ENCODE assay signal across 8 mouse cellular contexts in genomic region chrX:164076040-164076775, GRCm38 (mm10). TPM values are rescaled to one million over a fixed set of nuclear protein-coding genes. Genes with fewer than 3 reads are reported as not detected.
A peak's percentile ranks its signal among the peaks of the same experiment; 100 is the strongest.
DNase-seq lines count a peak whose midpoint lies in the region; ATAC-seq and TF ChIP-seq lines count a peak whose summit lies in the region.

Gene Siah1b (minus strand): TSS chrX:164076493.

- H3K27me3 ChIP-seq in G1E (ENCODE audit: insufficient read depth, low read length) = no peaks in the 10 kb centered on the region
- H3K27me3 ChIP-seq in forebrain, embryonic 16.5 days (replicated peaks; ENCODE audit: control insufficient read depth, insufficient read depth, low read length) = no peaks in the 10 kb centered on the region; the same call in 1 of the 2 replicates
- no peaks in the 10 kb centered on the region for H3K27me3 ChIP-seq in lung, embryonic 14.5 days (ENCODE audit: insufficient read depth, low read length)
- H3K27me3 ChIP-seq in thymus, adult 2 months (ENCODE audit: control insufficient read depth, insufficient read depth, low read length) = no peaks in the 10 kb centered on the region

- TF ChIP-seq CTCF in G1E (IDR thresholded peaks at IDR 0.05; ENCODE audit: low read depth, low read length) = no peak
- no peak for TF ChIP-seq CTCF in layer of hippocampus, adult 2 months (conservative IDR thresholded peaks at IDR 0.05)
- no peak for TF ChIP-seq CTCF in lung, embryonic 14.5 days (IDR thresholded peaks at IDR 0.05; ENCODE audit: low read depth)
- no peak for TF ChIP-seq CTCF in olfactory bulb, adult 2 months (IDR thresholded peaks at IDR 0.05; ENCODE audit: insufficient read depth, low read depth, low read length)
- no peak for TF ChIP-seq CTCF in thymus, adult 2 months (IDR thresholded peaks at IDR 0.05; ENCODE audit: borderline replicate concordance, control insufficient read depth, extremely low read depth, insufficient read depth, low read length, poor library complexity)

- H3K4me1 ChIP-seq in G1E (ENCODE audit: insufficient read depth, low read depth, low read length) = peaks cover 23% of the 10 kb centered on the region
- H3K4me1 ChIP-seq in forebrain, embryonic 16.5 days (replicated peaks; ENCODE audit: control insufficient read depth, insufficient read depth, low read length) = peaks cover 6% of the 10 kb centered on the region; the same call in 1 of the 2 replicates
- no peaks in the 10 kb centered on the region for H3K4me1 ChIP-seq in lung, embryonic 14.5 days (ENCODE audit: insufficient read depth)
- H3K4me1 ChIP-seq in olfactory bulb, adult 2 months (ENCODE audit: control insufficient read depth, insufficient read depth, low read length) = peaks cover 3% of the 10 kb centered on the region; the same call in 1 of the 2 replicates
- peaks cover 4% of the 10 kb centered on the region; the same call in 1 of the 2 replicates for H3K4me1 ChIP-seq in thymus, adult 2 months (replicated peaks; ENCODE audit: control insufficient read depth, insufficient read depth, low read length)

- no peaks in the 10 kb centered on the region for H3K9me3 ChIP-seq in G1E (replicated peaks)
- H3K9me3 ChIP-seq in forebrain, embryonic 16.5 days (ENCODE audit: control insufficient read depth, low read length) = no peaks in the 10 kb centered on the region
- no peaks in the 10 kb centered on the region for H3K9me3 ChIP-seq in lung, embryonic 14.5 days (ENCODE audit: low read depth, low read length)

- peak within 1 kb of the TSS; percentile 75 for H3K4me2 ChIP-seq in forebrain, embryonic 16.5 days (ENCODE audit: low read length)
- peak within 1 kb of the TSS; percentile 64 for H3K4me2 ChIP-seq in lung, embryonic 14.5 days

- H3K4me3 ChIP-seq in G1E (ENCODE audit: low read depth, low read length) = peak within 1 kb of the TSS; percentile 75
- peak within 1 kb of the TSS; percentile 48 for H3K4me3 ChIP-seq in forebrain, embryonic 16.5 days (replicated peaks; ENCODE audit: low read length)
- peak within 1 kb of the TSS; percentile 66 for H3K4me3 ChIP-seq in layer of hippocampus, adult 2 months
- H3K4me3 ChIP-seq in lung, embryonic 14.5 days (ENCODE audit: low read depth, low read length) = peak within 1 kb of the TSS; percentile 56
- peak within 1 kb of the TSS; percentile 93 for H3K4me3 ChIP-seq in olfactory bulb, adult 2 months (ENCODE audit: insufficient read depth, low read depth, low read length)
- peak within 1 kb of the TSS; percentile 89 for H3K4me3 ChIP-seq in thymus, adult 2 months (ENCODE audit: control insufficient read depth, insufficient read depth, low read length)

- peak within 1 kb of the TSS; percentile 70 for H3K27ac ChIP-seq in forebrain, embryonic 16.5 days (ENCODE audit: low read length)
- peak within 1 kb of the TSS; percentile 97 for H3K27ac ChIP-seq in layer of hippocampus, adult 2 months
- peak within 1 kb of the TSS; percentile 86 for H3K27ac ChIP-seq in lung, embryonic 14.5 days (ENCODE audit: low read depth)
- peak within 1 kb of the TSS; percentile 99 for H3K27ac ChIP-seq in olfactory bulb, adult 2 months (ENCODE audit: insufficient read depth, low read depth, low read length)
- peak within 1 kb of the TSS; percentile 67; the same call in 1 of the 2 replicates for H3K27ac ChIP-seq in thymus, adult 2 months (ENCODE audit: control insufficient read depth, insufficient read depth, low read length)

- intact Hi-C loops in heart, postnatal 36 days (cut with DNase I) = loop anchor here (5.0 to 10.0 kb wide), 2 partner anchors 169 to 339 kb away; partner anchors contain the start of genes Ap1s2 and Piga

- peak; percentile 97 for ATAC-seq in G1E (ENCODE audit: extremely low read depth, insufficient number of reproducible peaks, low FRiP score, poor library complexity, severe bottlenecking)
- peak; percentile 98 for ATAC-seq in forebrain, embryonic 16.5 days
- ATAC-seq in lung, embryonic 14.5 days (ENCODE audit: insufficient read depth) = peak; percentile 99

- H3K9ac ChIP-seq in forebrain, embryonic 16.5 days (replicated peaks; ENCODE audit: low read depth, low read length) = peak within 1 kb of the TSS; percentile 60
- peak within 1 kb of the TSS; percentile 62 for H3K9ac ChIP-seq in lung, embryonic 14.5 days

- H3K36me3 ChIP-seq in G1E (replicated peaks) = peaks cover 26% of the 10 kb centered on the region
- no peaks in the 10 kb centered on the region for H3K36me3 ChIP-seq in forebrain, embryonic 16.5 days (ENCODE audit: control insufficient read depth, insufficient read depth)
- H3K36me3 ChIP-seq in lung, embryonic 14.5 days (ENCODE audit: insufficient read depth) = peaks cover 14% of the 10 kb centered on the region; the same call in 1 of the 2 replicates
- no peaks in the 10 kb centered on the region for H3K36me3 ChIP-seq in thymus, adult 2 months (ENCODE audit: control insufficient read depth, insufficient read depth, low read length)

- TF ChIP-seq POLR2A in olfactory bulb, adult 2 months (IDR thresholded peaks at IDR 0.05; ENCODE audit: insufficient read depth, low read depth, low read length) = no peak
- TF ChIP-seq POLR2A in thymus, adult 2 months (IDR thresholded peaks at IDR 0.05; ENCODE audit: control insufficient read depth, extremely low read depth, insufficient read depth, low read length, poor library complexity) = 0 out of 2 replicates have a peak, but pooled peaks have one; percentile 41

- 16% methylated on average over 46 of the region's 54 CpGs for WGBS in forebrain, embryonic 16.5 days
- WGBS in lung, embryonic 14.5 days = 8% methylated on average over 51 of the region's 54 CpGs
- WGBS in olfactory bulb, adult 2 months = 24% methylated on average over 54 of the region's 54 CpGs
- WGBS in thymus, adult 2 months = under 1% methylated on average over 47 of the region's 54 CpGs

- peak; percentile 76 for DNase-seq in G1E (ENCODE audit: low spot score)
- DNase-seq in cerebellum, adult 18-20 months = peak; percentile 91 to 93
- peak; percentile 90 to 92 for DNase-seq in heart, postnatal 36 days
- peak; percentile 84 to 94 for DNase-seq in layer of hippocampus, adult 2 months (ENCODE audit: low spot score in 2 of 2)
- DNase-seq in lung, embryonic 14.5 days = peak; percentile 95
- DNase-seq in thymus, adult 2 months = peak; percentile 89

RNA-seq across cellular contexts. Expression of gene Siah1b, which starts in this region (rescaled TPM):
- total RNA-seq in G1E (2014; fragmentation: Nextera tagmentation) (17.5 and 19.5 TPM in 2 replicates), G1E (2017) (17.8 and 19.3 TPM in 2 replicates)
- 20.6 and 32.9 TPM in 2 replicates for polyA plus RNA-seq in G1E (2012)
- polyA plus RNA-seq in forebrain, embryonic 16.5 days (2015; fragmentation: Nextera tagmentation; extraction: Ambion mirVana) = 20.8 and 28.3 TPM in 2 replicates
- 1 to 10 TPM; 4.6 to 5.2 TPM for total RNA-seq in heart, postnatal 36 days (2021)
- total RNA-seq in layer of hippocampus, adult 2 months (2021) = 10 to 100 TPM in 1 of 2 experiments, 1 to 10 TPM in 1; 9.9 to 10.3 TPM
- polyA plus RNA-seq in lung, embryonic 14.5 days (2014; fragmentation: Nextera tagmentation; extraction: Ambion mirVana) = 33.4 and 34.3 TPM in 2 replicates
- not detected in 2 replicates for polyA plus RNA-seq in olfactory bulb, adult 2 months (2012; ENCODE audit: insufficient read depth, insufficient read length, low replicate concordance, missing spikeins)
- polyA plus RNA-seq in thymus, adult 2 months (2012; rRNA removed) = 10.9 and 13.7 TPM in 2 replicates

Comparison
In these comparisons a context has a peak if more than half of its experiments do, and no peak if none do; other contexts are left out.
1. Peak in every context shown above with its lines: DNase-seq, ATAC-seq, H3K4me3 ChIP-seq and H3K27ac ChIP-seq.
2. RNA of gene Siah1b (polyA plus RNA-seq): 33.4 to 34.3 TPM in lung, embryonic 14.5 days, 20.8 to 28.3 TPM in forebrain, embryonic 16.5 days, 20.6 to 32.9 TPM in G1E and 10.9 to 13.7 TPM in thymus, adult 2 months; not detected in olfactory bulb, adult 2 months; every median in the first group is over 10 times any median in the second.